Mouse (Mus musculus) monocyte, adult 2 months (primary cell): ENCODE results near the gene Wdr1.
"Not testable (repeated sequence)": the region's sequence is repeated elsewhere in the genome, so short reads cannot be mapped to it uniquely, and the experiment has no call there.

Experiments used
- DNase-seq, 2 experiments: peaks; one replicate each; pipeline ENCODE4 v3.0.0; 2022; ENCODE audit warnings: low spot score in 2 of 2, low read depth in 1 of 2

Wdr1 gene

DNA sequence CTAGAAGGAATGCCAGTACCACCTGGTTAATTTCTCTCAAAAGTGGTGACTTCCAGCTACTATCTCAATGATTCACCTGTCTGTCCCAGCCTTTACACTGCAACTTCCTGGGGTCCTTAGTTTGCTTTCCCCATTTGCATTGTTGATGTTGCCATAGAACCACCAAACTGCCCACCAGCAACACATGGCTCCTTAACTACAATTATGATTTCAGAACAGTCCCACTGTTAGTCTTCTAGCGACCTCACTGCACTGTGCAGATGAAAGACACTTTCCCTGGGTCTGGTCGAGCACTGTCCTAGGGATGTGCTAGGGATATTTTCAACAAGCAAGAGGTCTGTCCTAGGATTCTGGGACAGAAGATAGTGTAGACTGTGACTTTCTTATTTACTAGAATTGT, at the start of gene Wdr1:
Gene Wdr1 (minus strand): TSS at position 101 of the 400 bp plus-strand sequence.
- no peak for DNase-seq

DNA sequence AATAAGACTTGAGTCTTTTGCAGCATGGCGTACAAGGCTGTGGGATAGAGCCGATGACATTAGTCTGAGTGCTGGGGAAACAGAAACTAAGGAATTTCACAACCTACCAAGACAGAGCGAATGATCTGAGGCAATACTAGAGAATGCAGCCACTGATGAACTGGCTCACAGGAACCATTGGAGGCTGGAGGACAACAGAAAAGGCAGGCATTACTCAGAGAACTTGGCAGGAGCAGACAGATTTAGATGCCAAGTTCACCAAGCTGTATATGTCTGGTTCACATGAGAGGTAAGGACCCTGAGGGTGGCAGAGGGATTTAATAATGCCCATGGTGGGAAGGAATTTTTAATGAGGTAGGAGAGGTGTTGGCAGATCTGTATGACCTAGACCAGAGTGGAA, 48.1 kb upstream of the Wdr1 start:
- no peak for DNase-seq

DNA sequence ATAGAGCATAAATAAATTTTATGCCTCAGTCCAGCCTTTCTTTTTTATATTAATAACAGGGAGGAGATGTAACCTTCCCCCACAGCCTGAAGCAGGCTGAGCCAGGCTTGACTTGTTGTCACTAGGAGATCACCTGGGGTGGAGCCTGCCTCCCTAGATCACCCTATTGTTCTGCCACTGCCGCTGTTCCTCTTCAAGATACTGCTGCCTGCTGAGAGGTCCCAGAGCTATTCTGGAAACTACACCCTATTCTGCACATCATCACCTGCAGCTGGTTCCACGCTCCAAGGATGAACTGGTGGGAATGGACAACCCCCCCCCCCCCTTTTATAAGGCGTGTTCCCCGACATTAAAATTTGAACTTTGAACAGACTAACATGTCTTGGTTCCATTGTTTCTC, 45.2 kb upstream of the Wdr1 start:
- DNase-seq: not testable (repeated sequence)

DNA sequence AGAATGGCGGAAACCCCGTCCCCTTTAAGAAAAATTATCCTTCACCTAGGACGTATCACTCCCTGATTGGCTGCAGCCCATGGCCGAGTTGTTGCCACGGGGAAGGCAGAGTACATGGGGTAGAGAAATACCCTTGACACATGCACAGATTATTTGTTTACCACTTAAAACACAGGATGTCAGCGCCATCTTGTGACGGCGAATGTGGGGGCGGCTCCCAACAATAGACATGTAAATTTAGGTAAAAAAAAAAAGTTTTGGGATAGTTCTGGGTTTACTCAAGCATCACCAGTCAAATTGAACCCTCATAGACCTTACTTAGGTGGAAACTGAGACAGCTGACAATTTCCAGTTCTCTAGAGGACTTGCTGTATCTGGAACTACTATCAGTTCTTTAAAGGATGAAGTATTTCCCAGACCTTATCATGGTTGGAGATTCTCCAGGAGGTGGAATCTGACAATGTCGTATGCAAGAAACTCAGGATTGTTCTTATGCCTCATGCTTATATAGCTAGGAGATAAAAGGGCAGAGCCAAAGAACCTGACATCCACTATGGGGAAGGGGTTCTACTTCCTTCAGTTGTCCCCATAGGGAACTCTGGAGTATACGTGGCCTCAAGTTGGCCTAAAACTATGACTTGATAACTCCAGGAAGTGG, 35.8 kb upstream of the Wdr1 start:
- DNase-seq: no peak

DNA sequence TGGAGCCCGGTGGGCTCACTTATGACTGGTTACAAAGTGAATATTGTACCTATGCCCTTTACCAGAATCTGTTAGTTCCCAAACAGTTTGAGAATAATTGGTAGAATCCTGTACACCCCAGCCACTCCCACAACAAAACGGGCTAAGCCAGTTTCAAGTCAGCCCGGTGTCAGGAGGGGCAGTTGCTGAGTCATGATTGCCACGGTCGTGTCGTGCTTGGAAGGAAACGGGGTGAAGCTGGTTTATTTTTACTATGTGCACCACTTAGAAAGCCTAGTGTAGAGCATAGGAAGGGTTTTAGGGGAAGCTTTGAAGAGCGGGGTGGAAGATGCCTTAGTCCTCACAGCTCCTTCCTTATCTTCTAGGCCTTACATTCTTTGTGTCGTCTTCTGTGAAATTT, 25.9 kb upstream of the Wdr1 start:
- DNase-seq: no peak

DNA sequence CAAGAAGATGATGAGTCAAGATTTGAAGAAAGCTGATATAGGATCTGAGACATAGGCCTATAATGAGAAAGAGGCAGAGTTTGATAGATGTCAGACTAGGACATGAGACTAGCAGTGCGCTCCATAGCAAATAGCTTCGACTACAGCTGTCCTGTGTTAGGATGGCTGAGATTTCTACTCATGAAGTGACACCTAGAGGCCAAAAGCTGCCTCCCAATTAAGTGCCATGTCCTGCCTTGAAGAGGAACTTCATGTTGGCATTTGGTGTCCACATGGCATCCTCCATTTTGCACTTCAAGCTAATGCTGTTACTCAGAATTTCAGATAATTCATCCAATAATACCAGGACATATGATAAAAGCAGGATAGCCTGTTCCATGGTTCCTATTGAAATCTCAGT, 22.4 kb upstream of the Wdr1 start:
- no peak for DNase-seq

DNA sequence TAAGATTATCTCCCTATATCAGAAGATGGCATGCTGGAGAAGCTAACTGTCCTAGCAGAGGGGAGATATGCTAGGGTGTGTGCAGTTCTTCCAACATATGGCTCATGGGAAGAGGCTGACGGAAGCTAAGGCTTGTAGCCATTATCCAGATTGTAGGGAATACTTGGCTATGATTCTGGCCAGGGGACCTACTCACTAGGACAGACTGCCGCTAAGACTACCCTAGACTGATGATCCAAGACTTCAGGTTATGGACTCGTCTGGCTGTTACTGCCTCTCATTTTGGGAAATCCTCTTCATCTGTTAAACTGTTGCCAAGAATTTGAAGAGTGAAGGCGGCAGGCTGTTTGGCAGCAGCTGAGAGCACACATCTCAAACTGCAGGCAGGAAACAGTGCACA, 20.0 kb upstream of the Wdr1 start:
- no peak for DNase-seq

DNA sequence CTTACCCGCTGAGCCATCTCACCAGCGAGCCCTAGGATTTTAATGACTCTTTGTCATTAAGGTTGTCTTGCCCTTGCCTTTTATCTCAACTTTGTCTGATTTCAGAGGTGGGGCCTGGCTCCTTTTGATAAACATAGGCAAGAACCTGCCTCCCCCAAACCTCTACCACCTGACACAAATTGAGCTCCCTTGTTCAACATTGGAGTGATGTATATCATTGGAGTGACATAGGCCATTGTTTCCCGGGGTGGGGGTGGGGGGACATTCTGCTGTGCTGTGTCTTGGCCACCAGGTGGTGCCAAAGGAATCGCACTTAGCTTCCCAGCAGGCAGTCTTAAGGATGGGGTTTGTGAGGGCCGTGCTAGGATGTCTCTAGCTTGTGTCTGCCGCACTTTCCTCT, 17.7 kb upstream of the Wdr1 start:
- no peak for DNase-seq

DNA sequence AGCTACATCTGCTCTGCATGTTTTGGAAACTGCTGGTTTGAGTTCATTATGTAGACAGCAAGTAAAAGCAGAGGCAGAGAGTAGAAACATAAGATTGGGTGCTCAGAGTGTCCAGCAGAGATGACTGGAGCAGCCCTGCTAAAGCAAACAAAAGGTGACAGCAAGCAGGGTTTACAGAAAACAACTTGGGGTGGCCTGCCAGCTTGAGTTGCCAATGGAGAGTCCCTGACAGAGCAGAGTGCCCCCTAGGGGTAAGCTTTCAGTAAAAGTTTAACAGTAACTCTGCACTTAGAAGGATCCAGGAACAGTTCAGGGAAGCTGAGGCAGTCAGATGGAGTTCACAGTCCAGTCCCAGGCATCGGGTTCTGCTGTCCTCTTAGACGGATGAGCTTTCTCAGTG, 7.9 kb upstream of the Wdr1 start:
- DNase-seq: no peak

DNA sequence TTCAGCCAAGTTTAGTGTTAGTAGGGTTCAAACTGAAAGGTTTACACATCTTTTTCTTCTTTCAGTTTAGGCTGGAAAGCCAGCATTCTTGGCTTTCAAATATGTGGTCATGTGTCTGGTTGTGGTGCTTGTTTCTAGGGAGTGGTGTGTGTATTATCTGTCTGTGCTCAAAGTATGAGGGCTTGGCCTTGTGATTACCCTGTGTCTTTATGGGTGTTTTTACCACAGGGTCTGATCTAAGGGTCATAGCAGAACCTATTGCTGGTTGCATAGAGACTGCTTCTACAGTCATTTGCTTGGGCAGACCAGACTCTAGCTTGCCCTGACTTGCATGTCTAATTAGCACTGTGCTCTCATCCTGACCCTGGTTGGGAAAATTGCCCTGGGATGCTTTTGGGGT, 5.6 kb upstream of the Wdr1 start:
- no peak for DNase-seq

DNA sequence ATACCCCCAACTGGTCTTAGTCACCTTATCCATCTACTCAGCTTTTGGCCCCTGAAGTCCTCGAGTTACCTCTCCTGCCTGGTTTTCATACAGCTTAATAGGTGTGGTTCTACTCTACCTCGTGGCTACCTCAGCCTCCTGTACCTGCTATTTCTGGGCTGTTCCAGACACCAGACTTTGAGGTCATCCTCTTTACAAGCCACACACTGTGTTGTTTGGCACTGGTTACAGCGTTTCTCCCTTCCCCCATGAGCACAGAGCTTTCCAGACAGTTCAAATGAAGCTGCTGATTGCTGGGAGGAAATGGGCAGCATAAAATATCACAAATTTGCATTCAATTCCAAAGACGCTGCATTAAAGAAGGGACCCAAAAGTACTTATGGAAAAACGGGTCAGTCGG, 1.8 kb upstream of the Wdr1 start:
- DNase-seq: no peak

DNA sequence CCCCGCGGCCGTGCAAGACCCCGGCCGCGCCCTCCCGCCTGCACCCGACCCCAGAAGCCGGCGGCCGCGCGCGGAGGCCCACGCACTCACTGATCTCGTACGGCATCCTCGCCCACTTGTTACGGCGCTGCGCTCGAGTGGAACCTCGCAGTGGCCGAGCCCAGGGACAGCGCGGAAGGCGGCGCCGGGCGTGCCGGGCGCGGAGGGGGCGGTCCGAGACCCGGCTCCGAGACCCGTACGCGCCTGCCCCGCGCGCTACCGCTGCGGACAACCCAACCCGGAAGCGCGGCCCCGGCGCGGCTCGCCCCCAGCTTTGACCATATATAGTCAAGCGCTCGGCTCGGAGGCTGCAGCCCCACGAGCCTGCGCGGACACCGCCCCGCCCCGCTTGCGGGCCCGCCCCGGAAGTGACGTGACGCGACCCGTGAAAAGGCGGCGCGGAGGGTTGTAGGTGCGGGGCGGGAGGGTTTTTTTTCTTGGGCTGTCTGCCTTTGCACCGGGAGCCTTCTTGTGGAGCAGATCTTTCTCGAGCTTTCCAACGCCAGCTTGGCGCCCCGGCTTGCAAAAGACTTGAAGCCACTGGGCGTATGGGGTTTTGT, 1.5 kb downstream of the Wdr1 start:
- DNase-seq: peak; percentile 91 to 99

DNA sequence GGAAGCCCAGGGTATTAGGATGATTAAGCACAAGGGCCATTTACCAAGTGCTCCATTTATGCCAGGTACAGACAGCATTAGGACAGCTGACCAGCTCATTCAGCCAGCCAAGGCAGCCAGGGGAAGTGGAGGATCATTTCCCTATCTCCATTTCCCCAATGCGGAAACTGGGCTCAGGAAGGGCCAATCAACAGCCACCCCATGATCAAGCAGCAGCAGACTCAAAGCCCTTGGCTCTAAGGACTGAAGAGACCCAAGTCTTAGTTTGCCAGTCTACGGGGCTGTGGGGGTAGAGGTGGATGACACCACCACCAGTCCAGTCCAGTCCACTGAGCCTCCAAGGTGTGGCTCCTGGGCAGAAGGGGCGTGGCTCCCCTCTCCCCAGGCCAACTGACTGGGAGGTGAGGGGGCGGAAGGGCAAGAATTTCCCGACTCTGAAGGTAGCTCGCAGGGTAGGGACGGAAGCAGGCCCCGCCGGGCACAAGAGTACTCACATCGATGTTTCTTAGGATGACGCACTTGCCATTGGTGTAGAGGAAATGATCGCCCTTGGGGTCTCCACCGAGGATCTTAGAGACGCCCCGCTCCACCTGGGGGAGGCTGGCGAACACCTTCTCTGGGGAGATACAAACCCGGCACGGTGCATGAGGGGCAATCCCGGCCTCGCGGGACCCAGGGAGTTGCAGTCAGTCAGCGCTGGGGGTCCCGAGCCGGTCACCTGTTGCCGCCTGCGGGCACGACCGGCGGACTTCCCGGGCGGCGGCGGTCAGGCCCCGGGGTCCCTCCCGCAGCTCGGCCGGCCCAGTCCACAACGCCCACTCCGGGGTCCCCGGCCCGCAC, 2.2 kb downstream of the Wdr1 start:
- peak; percentile 29 to 49 for DNase-seq

DNA sequence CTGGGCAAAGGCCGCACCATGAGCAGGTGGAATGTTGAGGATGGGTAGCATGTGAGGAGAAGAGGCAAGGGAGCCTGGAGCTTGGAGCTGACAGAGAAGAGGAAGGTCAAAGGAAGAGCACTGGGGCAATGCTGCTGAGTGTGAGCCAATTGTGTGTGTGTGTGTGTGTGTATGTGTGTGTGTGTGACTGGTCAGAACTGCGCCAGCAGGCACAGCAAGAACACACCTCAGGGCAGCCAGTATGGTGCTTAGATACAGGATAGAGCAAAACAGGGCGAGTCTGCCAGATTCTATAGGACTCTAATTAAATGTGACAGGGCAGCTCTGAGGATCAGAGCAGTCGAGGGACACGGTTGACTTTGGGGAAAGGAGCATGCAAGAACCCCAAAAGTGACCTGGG, 4.2 kb downstream of the Wdr1 start:
- DNase-seq: no peak

DNA sequence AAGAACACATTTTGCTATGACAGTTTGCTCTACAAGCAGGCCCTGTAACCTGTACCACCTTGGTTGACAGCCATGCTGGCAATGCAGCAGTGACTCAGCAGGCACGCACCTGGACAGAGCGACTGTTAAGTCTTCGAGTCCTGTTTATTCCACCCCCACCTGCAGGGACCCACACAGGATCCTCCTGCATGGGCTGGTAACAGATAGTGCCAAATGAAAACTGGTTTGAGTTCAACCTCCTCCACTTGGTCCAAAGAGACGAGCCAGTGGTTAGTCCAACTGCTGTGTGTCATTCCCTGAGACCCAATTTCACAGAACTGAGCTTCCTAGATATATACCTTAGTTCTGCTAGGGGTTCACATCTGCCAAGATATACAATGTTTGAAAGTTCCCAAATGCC, 5.2 kb downstream of the Wdr1 start:
- no peak for DNase-seq

DNA sequence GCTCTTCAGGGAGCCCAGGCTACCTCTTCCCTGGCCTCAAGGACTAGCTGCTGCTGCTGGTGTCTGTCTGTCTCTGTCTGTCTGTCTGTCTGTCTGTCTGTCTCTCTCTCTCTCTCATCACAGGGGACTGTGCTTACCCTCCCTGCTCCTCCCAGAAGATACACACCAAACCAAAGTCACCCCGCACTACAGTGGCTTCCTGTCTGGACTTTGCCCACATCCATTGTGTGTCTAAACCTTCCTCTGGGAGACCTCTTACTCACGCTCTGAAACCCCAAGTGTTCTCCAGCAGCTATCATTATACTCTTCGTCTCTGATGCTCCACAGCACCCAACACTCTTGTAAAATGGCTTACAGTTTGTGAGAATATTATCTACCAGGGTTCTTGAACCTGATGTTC, 6.6 kb downstream of the Wdr1 start:
- no peak for DNase-seq

DNA sequence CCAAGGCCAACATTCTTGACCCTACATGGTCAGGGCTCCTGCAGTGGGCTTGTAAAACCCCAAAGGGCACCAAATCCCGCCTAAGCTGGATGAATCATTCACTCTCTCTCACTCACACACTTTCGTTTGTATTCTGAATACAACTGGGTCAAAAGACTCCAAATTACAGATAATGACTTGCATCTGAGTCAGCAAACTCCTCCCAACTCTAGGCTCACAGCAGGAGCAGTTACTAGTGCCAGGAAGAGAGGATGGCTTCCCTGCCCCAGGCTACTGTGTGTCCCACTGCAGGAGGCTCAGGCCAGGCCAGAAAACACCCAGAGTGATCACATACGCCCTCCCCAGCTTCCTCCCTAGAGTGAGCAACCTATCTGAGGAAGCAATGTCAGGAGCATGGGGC, 9.1 kb downstream of the Wdr1 start:
- no peak for DNase-seq

DNA sequence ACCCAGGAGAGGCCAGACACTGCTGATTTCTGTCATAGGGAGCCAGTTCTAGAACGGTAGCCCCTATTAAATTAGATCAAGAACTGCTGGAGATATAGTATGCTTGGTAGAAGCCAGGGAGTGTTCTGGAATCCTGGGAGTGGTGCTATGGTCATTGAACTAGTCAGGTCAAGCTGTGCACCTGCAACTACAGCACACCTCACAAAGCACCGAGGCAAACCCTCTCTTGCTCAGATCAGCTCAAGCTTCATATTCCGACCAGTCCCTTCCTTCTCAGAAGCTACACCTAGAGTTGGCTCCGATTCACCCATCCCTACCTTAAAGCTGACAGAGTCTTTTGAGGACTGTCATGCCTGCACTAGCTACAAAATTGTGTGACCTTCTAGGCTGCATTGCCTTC, 9.5 kb downstream of the Wdr1 start:
- no peak for DNase-seq

DNA sequence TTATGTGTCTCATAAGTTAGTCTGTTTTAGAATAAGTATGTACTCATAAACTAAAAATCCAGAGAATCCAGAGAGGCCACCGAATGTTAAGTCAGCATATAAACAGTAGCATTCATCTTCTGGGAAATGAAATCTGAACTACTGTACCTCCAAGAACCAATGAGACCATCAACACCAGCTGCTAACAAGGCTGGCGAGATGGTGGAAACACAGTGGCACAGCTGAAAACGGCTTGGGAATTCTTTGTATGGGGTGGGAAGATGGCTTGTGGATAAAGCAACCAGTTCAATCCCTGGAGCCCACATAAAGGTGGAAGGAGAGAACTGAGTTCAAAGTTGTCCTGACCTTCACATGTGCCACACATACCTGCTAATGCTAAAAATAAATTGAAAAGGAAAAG, 10.4 kb downstream of the Wdr1 start:
- no peak for DNase-seq

DNA sequence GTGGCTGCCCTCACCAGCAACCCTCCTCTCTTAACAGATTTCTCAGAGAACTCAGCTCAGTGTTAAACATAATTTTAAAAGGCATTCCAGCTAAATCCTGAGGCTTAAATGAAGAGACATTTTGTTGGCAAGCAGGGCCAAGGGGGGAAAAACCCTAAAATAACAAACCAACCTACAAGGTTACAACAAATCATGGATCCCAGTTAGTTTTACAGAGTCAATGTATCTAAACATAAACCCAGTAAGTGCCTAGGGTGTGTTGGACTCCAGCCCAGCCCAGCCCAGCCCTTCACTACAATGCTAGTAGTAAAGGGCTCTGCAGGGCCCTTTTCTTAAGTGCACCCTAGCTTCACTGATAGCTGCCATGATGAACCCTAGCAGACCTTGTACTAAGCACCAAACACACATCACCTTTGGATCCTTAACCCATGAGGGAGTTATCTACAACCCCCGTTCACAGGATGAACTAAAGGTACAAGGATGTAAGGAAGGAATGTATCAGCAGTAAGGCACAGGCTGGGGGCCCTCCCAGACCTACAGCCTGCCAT, 12.7 kb downstream of the Wdr1 start:
- DNase-seq: no peak

DNA sequence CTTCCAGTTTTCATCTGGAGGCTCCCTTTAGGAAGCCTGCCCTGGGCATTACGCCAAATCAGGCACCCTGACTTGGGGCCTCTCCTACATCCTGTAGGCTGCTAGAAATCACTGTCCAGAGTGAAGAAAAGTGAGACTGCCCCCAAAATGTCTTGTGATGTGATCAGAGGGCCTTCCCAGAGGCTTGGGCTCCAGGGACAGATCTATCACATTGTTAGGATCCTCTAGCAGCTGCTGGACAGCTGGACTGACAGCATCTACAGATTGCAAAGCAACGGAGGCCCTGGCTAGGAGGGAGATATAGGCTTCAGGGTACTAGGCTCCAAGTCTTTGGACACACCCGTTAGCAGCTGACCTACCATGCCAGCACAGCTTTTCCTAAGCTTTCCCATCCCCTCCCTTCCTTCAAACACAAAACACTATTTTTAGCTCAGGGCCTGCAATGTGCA, 13.5 kb downstream of the Wdr1 start:
- DNase-seq: no peak

DNA sequence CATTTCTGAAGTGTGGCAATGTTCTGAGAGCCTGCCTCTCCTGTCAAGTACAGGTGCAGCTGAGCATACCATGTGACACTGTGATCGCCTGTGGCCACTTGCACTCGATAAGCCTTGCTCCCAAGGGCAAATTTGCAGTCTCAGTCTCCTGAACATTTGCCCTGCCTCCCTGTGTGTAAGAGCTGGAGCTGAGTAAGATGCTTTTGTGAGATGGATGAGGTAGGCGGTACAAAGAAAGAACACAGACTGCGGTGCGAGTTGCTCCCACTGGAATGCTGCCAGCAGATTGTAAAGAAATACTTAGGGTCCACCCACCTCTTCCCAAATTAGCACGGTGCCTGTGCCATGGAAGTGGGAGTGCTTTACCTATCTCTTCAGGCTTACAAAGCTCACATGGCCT, 15.6 kb downstream of the Wdr1 start:
- no peak for DNase-seq
